Mouse (Mus musculus): ENCODE measurements around the gene Foxf1. TPM values are rescaled to one million over a fixed set of nuclear protein-coding genes. Genes with fewer than 3 reads are reported as not detected.
A peak's percentile ranks its signal among the peaks of the same experiment; 100 is the strongest.

Gene Foxf1
- polyA plus RNA-seq, 1 experiment from 2014 or later: 2.3 TPM

GRCm38 (mm10) chr8:121116591-121117185 lies 32.5 kb downstream of the Foxf1 start:
- peaks cover 89% of the 10 kb centered on the region for H3K27me3 ChIP-seq (ENCODE audit: control insufficient read depth, insufficient read depth, low read length)
- DNase-seq (ENCODE audit: low spot score) (peak; percentile 69), ATAC-seq (ENCODE audit: low FRiP score) (no peak)
- H3K27ac ChIP-seq (ENCODE audit: low read depth, low read length): peak overlapping the region; percentile 37; the same call in 1 of the 2 replicates
- no peaks in the 10 kb centered on the region for H3K36me3 ChIP-seq (ENCODE audit: control insufficient read depth, insufficient read depth, low read length)
- peak overlapping the region; percentile 37 for H3K4me3 ChIP-seq (ENCODE audit: low read depth, low read length)
- peaks cover 8% of the 10 kb centered on the region; the same call in 1 of the 2 replicates for H3K4me1 ChIP-seq (replicated peaks; ENCODE audit: control insufficient read depth, insufficient read depth, low read length)
- H3K9me3 ChIP-seq (ENCODE audit: control insufficient read depth, low read length): no peaks in the 10 kb centered on the region
- H3K4me2 ChIP-seq (replicated peaks; ENCODE audit: low read depth, low read length): peak overlapping the region; percentile 55
- under 1% methylated on average over 55 of the region's 55 CpGs for WGBS
- H3K9ac ChIP-seq (ENCODE audit: low read depth, low read length): peak overlapping the region; percentile 24; the same call in 1 of the 2 replicates

- Histone ChIP-seq H3K36me3 (ENCODE audit: control insufficient read depth, insufficient read depth, low read length) (no peaks in the 10 kb centered on the region), H3K4me3 (ENCODE audit: low read depth, low read length) (peak overlapping the region; percentile 37), H3K9me3 (ENCODE audit: control insufficient read depth, low read length) (no peaks in the 10 kb centered on the region), H3K27ac (ENCODE audit: low read depth, low read length) (peak overlapping the region; percentile 34), H3K9ac (ENCODE audit: low read depth, low read length) (peak overlapping the region; percentile 21; the same call in 1 of the 2 replicates), H3K27me3 (ENCODE audit: control insufficient read depth, insufficient read depth, low read length) (peaks cover 92% of the 10 kb centered on the region), H3K4me1 (replicated peaks; ENCODE audit: control insufficient read depth, insufficient read depth, low read length) (peaks cover 8% of the 10 kb centered on the region; the same call in 1 of the 2 replicates), H3K4me2 (replicated peaks; ENCODE audit: low read depth, low read length) (peak overlapping the region; percentile 55)
- peak; percentile 55 for DNase-seq (ENCODE audit: low spot score)
- no peak for ATAC-seq (ENCODE audit: low FRiP score)
- under 1% methylated on average over 46 of the region's 62 CpGs for WGBS
These were observed 33.0 kb downstream of the Foxf1 start for GRCm38 (mm10) chr8:121117186-121117651.

GRCm38 (mm10) chr8:121117906-121118305 lies 33.7 kb downstream of the Foxf1 start:
- WGBS: 2% methylated on average over 28 of the region's 28 CpGs
- no peak overlapping the region for H3K9ac ChIP-seq (ENCODE audit: low read depth, low read length)
- DNase-seq (ENCODE audit: low spot score): peak; percentile 59
- H3K36me3 ChIP-seq (ENCODE audit: control insufficient read depth, insufficient read depth, low read length): no peaks in the 10 kb centered on the region
- peak overlapping the region; percentile 0; the same call in 1 of the 2 replicates for H3K4me2 ChIP-seq (replicated peaks; ENCODE audit: low read depth, low read length)
- ATAC-seq (ENCODE audit: low FRiP score): no peak
- no peaks in the 10 kb centered on the region for H3K9me3 ChIP-seq (ENCODE audit: control insufficient read depth, low read length)
- peaks cover 8% of the 10 kb centered on the region; the same call in 1 of the 2 replicates for H3K4me1 ChIP-seq (replicated peaks; ENCODE audit: control insufficient read depth, insufficient read depth, low read length)
- peaks cover 94% of the 10 kb centered on the region for H3K27me3 ChIP-seq (ENCODE audit: control insufficient read depth, insufficient read depth, low read length)
- H3K27ac ChIP-seq (ENCODE audit: low read depth, low read length): no peak overlapping the region
- H3K4me3 ChIP-seq (ENCODE audit: low read depth, low read length): peak overlapping the region; percentile 37

GRCm38 (mm10) chr8:121118634-121119420 lies 34.6 kb downstream of the Foxf1 start:
- WGBS: 2% methylated on average over 18 of the region's 18 CpGs
- H3K9ac ChIP-seq (ENCODE audit: low read depth, low read length): no peak overlapping the region
- H3K4me2 ChIP-seq (replicated peaks; ENCODE audit: low read depth, low read length): no peak overlapping the region
- no peaks in the 10 kb centered on the region for H3K36me3 ChIP-seq (ENCODE audit: control insufficient read depth, insufficient read depth, low read length)
- peak; percentile 62 for DNase-seq (ENCODE audit: low spot score)
- H3K4me3 ChIP-seq (ENCODE audit: low read depth, low read length): peak overlapping the region; percentile 24
- no peak for ATAC-seq (ENCODE audit: low FRiP score)
- H3K4me1 ChIP-seq (replicated peaks; ENCODE audit: control insufficient read depth, insufficient read depth, low read length): peaks cover 8% of the 10 kb centered on the region; the same call in 1 of the 2 replicates
- peaks cover 98% of the 10 kb centered on the region for H3K27me3 ChIP-seq (ENCODE audit: control insufficient read depth, insufficient read depth, low read length)
- H3K27ac ChIP-seq (ENCODE audit: low read depth, low read length): no peak overlapping the region
- H3K9me3 ChIP-seq (ENCODE audit: control insufficient read depth, low read length): no peaks in the 10 kb centered on the region

GRCm38 (mm10) chr8:121119635-121120455 lies 35.7 kb downstream of the Foxf1 start:
- Histone ChIP-seq H3K27ac (ENCODE audit: low read depth, low read length) (no peak overlapping the region), H3K4me3 (ENCODE audit: low read depth, low read length) (peak overlapping the region; percentile 12; the same call in 1 of the 2 replicates), H3K36me3 (ENCODE audit: control insufficient read depth, insufficient read depth, low read length) (no peaks in the 10 kb centered on the region), H3K4me2 (replicated peaks; ENCODE audit: low read depth, low read length) (no peak overlapping the region), H3K27me3 (ENCODE audit: control insufficient read depth, insufficient read depth, low read length) (peaks cover 97% of the 10 kb centered on the region), H3K4me1 (replicated peaks; ENCODE audit: control insufficient read depth, insufficient read depth, low read length) (peaks cover 8% of the 10 kb centered on the region; the same call in 1 of the 2 replicates), H3K9ac (ENCODE audit: low read depth, low read length) (no peak overlapping the region), H3K9me3 (ENCODE audit: control insufficient read depth, low read length) (no peaks in the 10 kb centered on the region)
- DNase-seq (ENCODE audit: low spot score) (peak; percentile 48), ATAC-seq (ENCODE audit: low FRiP score) (no peak)
- WGBS: 5% methylated on average over 12 of the region's 12 CpGs

DNA sequence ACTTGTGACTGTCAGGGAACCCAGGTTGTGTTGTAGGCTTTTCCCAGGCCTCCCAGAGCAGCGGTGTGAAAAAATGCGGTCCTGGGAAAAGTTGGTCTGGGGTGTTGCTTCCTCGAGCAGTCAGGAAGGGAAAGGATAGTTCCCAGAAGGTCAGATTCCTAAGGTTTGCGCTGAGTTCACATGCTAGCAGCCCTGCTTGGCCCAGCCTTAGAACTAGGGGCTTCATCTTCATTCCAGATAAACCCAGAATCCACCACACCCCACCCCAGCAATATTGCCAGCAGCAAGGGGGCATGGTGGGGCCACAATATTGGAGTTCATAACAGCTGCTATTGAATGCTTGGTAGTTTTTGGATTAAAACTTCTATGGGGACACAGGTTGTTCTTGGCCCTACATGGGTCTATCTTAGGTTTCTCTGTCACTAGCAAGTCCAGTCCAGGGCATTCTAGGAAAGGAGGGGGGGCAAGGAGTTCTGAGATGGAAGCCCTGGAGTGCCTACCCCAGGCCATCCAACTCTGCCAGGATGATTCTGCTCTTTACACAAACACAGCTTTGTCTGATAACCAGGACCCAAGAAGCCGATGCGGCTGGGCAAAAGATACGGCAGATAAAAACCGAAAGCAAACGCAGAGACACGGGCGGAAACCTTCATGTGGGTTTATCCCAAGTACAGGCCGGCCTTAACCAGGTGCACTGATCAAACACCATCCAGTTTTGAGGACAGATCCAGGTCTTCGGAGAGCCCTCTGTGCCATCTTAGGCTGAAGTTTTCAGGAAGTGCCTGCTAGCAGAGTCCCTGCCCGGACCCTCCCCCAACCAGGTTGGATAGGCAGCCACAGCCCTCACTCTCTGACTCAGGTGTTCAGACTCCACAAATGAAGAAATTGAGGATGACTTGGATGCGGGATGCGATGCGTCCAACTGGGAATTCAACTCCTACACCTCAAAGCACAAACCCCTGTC lies 36.6 kb downstream of the Foxf1 start:
- WGBS: 5% methylated on average over 17 of the region's 17 CpGs
- Histone ChIP-seq H3K9me3 (ENCODE audit: control insufficient read depth, low read length) (no peaks in the 10 kb centered on the region), H3K27me3 (ENCODE audit: control insufficient read depth, insufficient read depth, low read length) (peaks cover 97% of the 10 kb centered on the region), H3K4me1 (replicated peaks; ENCODE audit: control insufficient read depth, insufficient read depth, low read length) (peaks cover 10% of the 10 kb centered on the region), H3K4me3 (ENCODE audit: low read depth, low read length) (no peak overlapping the region), H3K9ac (ENCODE audit: low read depth, low read length) (no peak overlapping the region), H3K4me2 (replicated peaks; ENCODE audit: low read depth, low read length) (no peak overlapping the region), H3K27ac (ENCODE audit: low read depth, low read length) (no peak overlapping the region), H3K36me3 (ENCODE audit: control insufficient read depth, insufficient read depth, low read length) (no peaks in the 10 kb centered on the region)
- no peak for ATAC-seq (ENCODE audit: low FRiP score)
- peak; percentile 36 for DNase-seq (ENCODE audit: low spot score)

GRCm38 (mm10) chr8:121121704-121122103 lies 37.5 kb downstream of the Foxf1 start:
- WGBS: 7% methylated on average over 8 of the region's 8 CpGs
- no peak overlapping the region for H3K27ac ChIP-seq (ENCODE audit: low read depth, low read length)
- no peaks in the 10 kb centered on the region for H3K36me3 ChIP-seq (ENCODE audit: control insufficient read depth, insufficient read depth, low read length)
- H3K4me2 ChIP-seq (replicated peaks; ENCODE audit: low read depth, low read length): no peak overlapping the region
- peak; percentile 20 for DNase-seq (ENCODE audit: low spot score)
- peaks cover 97% of the 10 kb centered on the region for H3K27me3 ChIP-seq (ENCODE audit: control insufficient read depth, insufficient read depth, low read length)
- no peak for ATAC-seq (ENCODE audit: low FRiP score)
- H3K4me1 ChIP-seq (replicated peaks; ENCODE audit: control insufficient read depth, insufficient read depth, low read length): peaks cover 9% of the 10 kb centered on the region
- H3K9me3 ChIP-seq (ENCODE audit: control insufficient read depth, low read length): no peaks in the 10 kb centered on the region
- no peak overlapping the region for H3K9ac ChIP-seq (ENCODE audit: low read depth, low read length)
- H3K4me3 ChIP-seq (ENCODE audit: low read depth, low read length): no peak overlapping the region

Measured in hindbrain, embryonic 11.5 days (tissue).